Mouse (Mus musculus) midbrain, postnatal 0 days (tissue): ENCODE measurements around the gene Mrps6. TPM values are rescaled to one million over a fixed set of nuclear protein-coding genes. Genes with fewer than 3 reads are reported as not detected.

ENCODE experiments used
- ATAC-seq: fragments of 200-750 bp; cut with Nextera tagmentation; 2 replicates; pipeline ENCODE4 v1.8.0; 2017; ENCODE audit warnings: moderate number of reproducible peaks, mild to moderate bottlenecking, moderate TSS enrichment, moderate library complexity; ENCODE audit not compliant: low FRiP score
- DNase-seq: peaks from one replicate; pipeline ENCODE4 v3.0.0-alpha.2; 2015; ENCODE audit warnings: low spot score
- H3K27ac ChIP-seq: fragments of 300-500 bp; sonication (generic); 2 replicates; pipeline ENCODE4 v1.5.1; 2014; ENCODE audit warnings: low read depth, mild to moderate bottlenecking, low read length, mixed read lengths
- H3K27me3 ChIP-seq: fragments of 300-500 bp; sonication (generic); 2 replicates; pipeline ENCODE4 v1.6.1; 2014; ENCODE audit warnings: low read length, control low read depth, mixed read lengths; ENCODE audit not compliant: insufficient read depth
- H3K36me3 ChIP-seq: fragments of 300-500 bp; sonication (generic); 2 replicates; pipeline ENCODE4 v1.6.1; 2014; ENCODE audit warnings: low read length, control low read depth, mixed read lengths; ENCODE audit not compliant: insufficient read depth
- H3K4me1 ChIP-seq: fragments of 300-500 bp; sonication (generic); 2 replicates; pipeline ENCODE4 v1.6.1; 2014; ENCODE audit warnings: mild to moderate bottlenecking, control low read depth, antibody characterized with exemption, low read length, mixed read lengths; ENCODE audit not compliant: insufficient read depth
- H3K4me2 ChIP-seq: fragments of 300-500 bp; sonication (generic); 2 replicates; pipeline ENCODE4 v1.6.1; 2014; ENCODE audit warnings: low read depth, mild to moderate bottlenecking, low read length, mixed read lengths; ENCODE audit not compliant: poor library complexity, severe bottlenecking
- H3K4me3 ChIP-seq: fragments of 300-500 bp; sonication (generic); 2 replicates; pipeline ENCODE4 v1.5.1; 2014; ENCODE audit warnings: low read depth, mild to moderate bottlenecking, low read length, moderate library complexity
- H3K9ac ChIP-seq: fragments of 300-500 bp; sonication (generic); replicated peaks from 2 replicates; pipeline ENCODE4 v1.6.1; 2014; ENCODE audit warnings: mild to moderate bottlenecking, low read length, moderate library complexity, mixed read lengths; ENCODE audit not compliant: poor library complexity, severe bottlenecking
- H3K9me3 ChIP-seq: fragments of 300-500 bp; sonication (generic); 2 replicates; pipeline ENCODE4 v1.6.1; 2016; ENCODE audit warnings: low read length, control low read depth
- CTCF ChIP-seq: IDR thresholded peaks from 2 replicates; pipeline ENCODE4 v1.5.1; 2016; ENCODE audit warnings: antibody characterized with exemption, mild to moderate bottlenecking
- WGBS: fragments of 180-500 bp; shearing (Covaris S2); extraction: QIAGEN DNeasy Blood & Tissue Kit; methylation state at CpG from one replicate; pipeline ENCODE4 v1.1.7; 2014; 5-methylcytosine and 5-hydroxymethylcytosine counted together
- polyA plus RNA-seq: library from polyadenylated mRNA; unstranded; fragments of >200 nt; fragmentation: Nextera tagmentation; extraction: Ambion mirVana; gene quantifications from 2 replicates; pipeline ENCODE4 v1.2.1, GENCODE M21; 2015
- total RNA-seq: library from RNA; depleted of rRNA; stranded (reverse); fragments of >200 nt; gene quantifications from 2 replicates; pipeline ENCODE4 v1.2.3, GENCODE M21; 2014

Mrps6 gene
- total and polyA plus RNA-seq, 2 experiments from 2014 or later = 38.7 to 148 TPM

DNA sequence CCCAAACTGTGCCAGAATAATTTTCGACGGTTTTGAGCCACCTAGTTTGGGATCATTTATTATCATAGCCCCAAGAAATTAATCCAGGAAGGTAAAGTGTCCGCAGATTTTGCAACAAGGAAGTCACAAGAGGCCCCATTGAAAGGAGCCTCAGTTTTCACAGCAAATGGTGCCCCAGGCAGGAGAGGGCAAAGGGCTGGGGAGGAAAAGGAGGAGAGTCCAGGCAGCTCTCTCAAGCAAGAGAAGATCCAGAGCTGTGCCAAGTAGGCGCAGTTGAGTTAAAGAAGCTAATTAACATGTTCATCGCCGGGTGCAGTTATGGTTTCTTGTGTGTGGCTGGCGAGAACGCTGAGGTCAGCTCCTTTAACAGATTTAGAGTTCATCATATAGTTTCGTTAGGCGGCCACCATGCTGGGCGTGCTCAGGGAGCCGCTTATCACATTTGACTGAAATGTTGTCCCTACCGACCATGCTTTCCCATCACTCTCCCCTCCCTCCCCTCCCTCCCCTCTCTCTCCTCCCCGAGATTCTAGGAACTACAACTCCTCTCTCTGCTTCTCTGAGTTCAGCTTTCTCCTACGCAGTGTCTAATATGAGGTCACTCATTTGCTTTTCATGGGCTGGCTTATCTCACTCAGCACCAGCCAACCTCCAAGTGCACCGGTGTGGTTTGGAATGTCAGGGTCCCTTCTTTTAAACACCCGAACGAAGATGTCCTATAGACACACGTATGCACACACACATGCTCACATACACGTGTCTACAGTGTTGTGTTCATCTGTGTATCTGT, 35.4 kb upstream of the Mrps6 start:
- DNase-seq = peak; percentile 5
- Histone ChIP-seq H3K36me3 (no peaks in the 10 kb centered on the region), H3K9me3 (no peaks in the 10 kb centered on the region), H3K9ac (no peak overlapping the region), H3K4me1 (no peaks in the 10 kb centered on the region), H3K4me3 (no peak overlapping the region), H3K27ac (no peak overlapping the region), H3K4me2 (no peak overlapping the region), H3K27me3 (no peaks in the 10 kb centered on the region)
- TF ChIP-seq CTCF = no peak
- WGBS = 74% methylated on average over 20 of the region's 20 CpGs
- ATAC-seq = no peak

DNA sequence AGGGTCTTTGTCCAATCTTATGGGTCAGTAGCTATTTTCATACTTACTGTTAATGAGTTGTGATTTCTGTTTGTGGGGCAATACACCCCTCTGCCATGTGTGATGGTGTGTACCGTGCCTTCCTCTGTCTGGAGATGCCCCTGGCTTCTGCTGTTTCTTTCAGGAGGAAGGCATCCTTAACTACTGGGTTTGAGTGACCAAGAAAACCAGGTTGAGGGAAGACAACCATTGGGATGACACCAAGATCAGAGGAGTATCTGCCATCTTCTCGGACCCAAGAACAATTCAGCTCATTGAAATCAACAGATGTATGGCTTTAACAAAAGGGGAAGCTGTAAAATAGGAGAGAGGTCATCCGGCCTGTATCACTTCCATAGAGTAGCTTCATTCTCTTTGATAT, 24.8 kb upstream of the Mrps6 start:
- no peak overlapping the region for H3K9ac ChIP-seq
- WGBS = 90% methylated on average over 3 of the region's 3 CpGs
- H3K27me3 ChIP-seq = no peaks in the 10 kb centered on the region
- ATAC-seq (no peak), DNase-seq (no peak)
- H3K4me2 ChIP-seq = no peak overlapping the region
- no peak overlapping the region for H3K4me3 ChIP-seq
- H3K36me3 ChIP-seq = no peaks in the 10 kb centered on the region
- no peak overlapping the region for H3K27ac ChIP-seq
- no peaks in the 10 kb centered on the region for H3K9me3 ChIP-seq
- no peak for TF ChIP-seq CTCF
- H3K4me1 ChIP-seq = no peaks in the 10 kb centered on the region

DNA sequence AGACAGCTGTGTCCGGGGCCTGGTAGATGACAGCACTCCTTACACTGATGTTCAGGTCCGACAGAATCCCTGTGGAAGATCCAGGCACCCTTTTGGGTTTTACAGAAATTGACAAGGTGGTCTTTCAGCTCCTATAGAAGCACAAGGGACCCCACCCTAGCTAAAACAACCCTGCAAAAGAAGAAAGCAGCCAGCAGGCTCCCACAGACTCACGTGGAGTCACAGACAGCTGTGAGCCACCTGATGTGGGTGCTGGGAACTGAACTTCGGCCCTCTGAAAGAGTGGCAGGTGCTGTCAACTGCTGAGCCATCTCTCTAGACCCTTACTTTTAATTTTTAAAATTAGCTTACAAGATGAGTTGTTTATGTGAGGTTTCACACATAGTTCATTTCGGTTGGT, 23.4 kb upstream of the Mrps6 start:
- no peaks in the 10 kb centered on the region for H3K36me3 ChIP-seq
- 63% methylated on average over 5 of the region's 5 CpGs for WGBS

DNA sequence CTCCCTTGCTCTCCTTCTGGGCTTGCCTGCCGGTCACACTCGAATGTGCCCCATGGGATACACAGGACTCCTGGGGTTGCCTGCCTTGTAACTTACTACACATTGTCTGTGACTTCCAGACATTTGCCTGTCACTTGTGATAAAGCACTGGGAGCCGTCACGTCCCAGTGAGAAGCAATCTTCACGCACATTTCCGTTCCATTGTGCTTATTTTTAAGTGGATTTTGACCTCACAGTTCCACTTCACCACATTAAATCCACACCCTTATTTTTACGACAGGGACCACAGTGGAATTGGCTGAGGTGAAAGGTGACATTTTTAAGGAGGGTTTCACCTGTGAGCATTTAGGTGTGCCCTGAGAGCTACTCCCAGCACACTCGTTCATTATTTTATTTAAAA, 21.4 kb upstream of the Mrps6 start:
- DNase-seq = no peak
- H3K27me3 ChIP-seq = no peaks in the 10 kb centered on the region
- no peaks in the 10 kb centered on the region for H3K4me1 ChIP-seq
- no peaks in the 10 kb centered on the region for H3K36me3 ChIP-seq
- H3K27ac ChIP-seq = no peak overlapping the region
- no peak overlapping the region for H3K4me3 ChIP-seq
- H3K9ac ChIP-seq = no peak overlapping the region
- H3K4me2 ChIP-seq = no peak overlapping the region
- no peak for ATAC-seq
- H3K9me3 ChIP-seq = no peaks in the 10 kb centered on the region
- no peak for TF ChIP-seq CTCF
- WGBS = 39% methylated on average over 8 of the region's 8 CpGs

More for the DNA sequence above, 23.4 kb upstream of the Mrps6 start:
- Histone ChIP-seq H3K9me3 (no peaks in the 10 kb centered on the region), H3K4me2 (no peak overlapping the region), H3K27me3 (no peaks in the 10 kb centered on the region), H3K4me1 (no peaks in the 10 kb centered on the region), H3K9ac (no peak overlapping the region), H3K4me3 (no peak overlapping the region), H3K27ac (no peak overlapping the region)
- no peak for TF ChIP-seq CTCF
- no peak for DNase-seq
- no peak for ATAC-seq

DNA sequence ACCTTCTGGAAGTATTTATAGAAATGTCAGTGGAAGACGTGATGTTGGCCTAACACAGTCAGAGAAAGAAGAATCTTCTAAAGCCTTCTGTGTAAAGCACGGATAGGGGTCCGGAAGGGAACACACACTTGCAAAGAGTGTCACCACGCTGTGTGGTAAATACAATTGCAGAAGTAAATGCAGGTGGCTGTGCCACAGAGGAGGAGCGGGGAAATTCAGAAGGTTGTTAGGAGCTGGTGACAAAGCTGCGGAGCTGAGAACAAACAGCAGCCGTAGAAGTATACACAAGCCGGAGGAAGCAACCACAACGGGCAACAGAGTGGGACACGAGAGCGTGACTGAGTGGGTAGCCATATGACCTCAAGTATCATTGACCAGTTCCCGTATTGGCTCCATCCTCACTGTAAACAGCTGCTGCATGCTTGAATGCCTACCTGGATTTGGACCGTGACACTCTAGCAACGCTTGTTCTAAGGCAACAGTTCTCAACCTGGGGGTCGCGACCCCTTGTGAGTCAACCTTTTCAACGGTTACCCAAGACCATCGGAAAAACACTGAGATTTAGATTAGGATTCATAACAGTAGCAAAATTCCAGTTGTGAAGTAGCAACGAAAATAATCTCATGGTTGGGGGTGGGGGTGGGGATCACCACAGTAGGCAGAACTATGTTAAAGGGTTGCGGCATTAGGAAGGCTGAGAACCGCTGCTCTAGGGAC, 20.0 kb upstream of the Mrps6 start:
- TF ChIP-seq CTCF = no peak
- 87% methylated on average over 21 of the region's 21 CpGs for WGBS

DNA sequence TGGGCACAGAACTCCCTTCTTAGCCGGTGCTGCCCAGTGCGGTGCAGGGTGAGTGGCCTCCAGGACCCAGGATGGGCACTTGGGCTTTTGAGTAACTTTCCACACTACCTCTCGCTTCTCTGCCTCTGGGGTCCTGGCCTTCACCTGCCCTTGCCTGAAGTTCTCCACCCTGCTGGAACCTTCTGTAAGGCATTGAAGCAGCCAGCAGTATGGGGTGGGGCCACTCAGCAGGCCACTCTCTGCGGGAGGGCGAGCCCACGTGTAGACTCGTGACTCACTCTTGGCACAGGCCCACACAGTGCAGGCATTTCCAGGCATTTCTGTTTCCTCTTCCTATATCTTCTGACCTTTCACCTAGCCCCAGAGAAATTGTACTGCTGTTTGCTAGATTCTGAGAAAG, 18.6 kb upstream of the Mrps6 start:
- Histone ChIP-seq H3K36me3 (no peaks in the 10 kb centered on the region), H3K4me3 (no peak overlapping the region), H3K9ac (no peak overlapping the region), H3K27me3 (no peaks in the 10 kb centered on the region), H3K27ac (no peak overlapping the region), H3K4me2 (no peak overlapping the region), H3K4me1 (no peaks in the 10 kb centered on the region), H3K9me3 (no peaks in the 10 kb centered on the region)
- WGBS = 93% methylated on average over 7 of the region's 7 CpGs
- no peak for TF ChIP-seq CTCF
- ATAC-seq = no peak
- DNase-seq = no peak

More for the DNA sequence above, 20.0 kb upstream of the Mrps6 start:
- DNase-seq = no peak
- Histone ChIP-seq H3K9ac (no peak overlapping the region), H3K36me3 (no peaks in the 10 kb centered on the region), H3K4me1 (no peaks in the 10 kb centered on the region), H3K27ac (no peak overlapping the region), H3K9me3 (no peaks in the 10 kb centered on the region), H3K27me3 (no peaks in the 10 kb centered on the region), H3K4me3 (no peak overlapping the region), H3K4me2 (no peak overlapping the region)
- no peak for ATAC-seq
